Mouse (Mus musculus) cerebellum, postnatal 36 days (tissue): ENCODE measurements at regions not wholly inside any gene's neighbourhood (a gene's known extent, or its start where the extent isn't known, plus 50 kb on each side); places are given as distances from the start of the nearest gene placed in this dataset.

Experiments
- DNase-seq, 2 experiments: peaks; one replicate each; pipeline ENCODE4 v3.0.0; 2021 to 2022; ENCODE audit warnings: mixed read lengths in 2 of 2

DNA sequence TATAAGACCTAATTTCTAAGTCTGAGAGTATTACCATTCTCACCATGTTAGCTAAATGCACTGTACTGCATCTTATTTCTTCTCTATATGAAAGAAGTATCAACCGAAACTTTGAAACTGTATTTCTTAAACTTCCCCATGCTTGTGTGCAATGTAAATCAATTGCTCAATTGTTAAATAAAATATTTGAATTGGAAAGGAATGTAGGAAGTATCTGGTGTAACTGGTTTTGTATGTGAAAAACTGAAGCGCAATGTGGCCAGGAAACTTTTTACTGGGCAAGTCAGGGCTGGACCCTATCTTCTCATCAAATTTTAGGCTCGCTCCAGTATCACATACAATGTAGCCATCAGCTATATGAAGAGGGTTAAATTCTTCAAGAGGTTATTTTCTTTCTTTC is 123.8 kb upstream of the Atp2b1 start:
- DNase-seq, result no peak

DNA sequence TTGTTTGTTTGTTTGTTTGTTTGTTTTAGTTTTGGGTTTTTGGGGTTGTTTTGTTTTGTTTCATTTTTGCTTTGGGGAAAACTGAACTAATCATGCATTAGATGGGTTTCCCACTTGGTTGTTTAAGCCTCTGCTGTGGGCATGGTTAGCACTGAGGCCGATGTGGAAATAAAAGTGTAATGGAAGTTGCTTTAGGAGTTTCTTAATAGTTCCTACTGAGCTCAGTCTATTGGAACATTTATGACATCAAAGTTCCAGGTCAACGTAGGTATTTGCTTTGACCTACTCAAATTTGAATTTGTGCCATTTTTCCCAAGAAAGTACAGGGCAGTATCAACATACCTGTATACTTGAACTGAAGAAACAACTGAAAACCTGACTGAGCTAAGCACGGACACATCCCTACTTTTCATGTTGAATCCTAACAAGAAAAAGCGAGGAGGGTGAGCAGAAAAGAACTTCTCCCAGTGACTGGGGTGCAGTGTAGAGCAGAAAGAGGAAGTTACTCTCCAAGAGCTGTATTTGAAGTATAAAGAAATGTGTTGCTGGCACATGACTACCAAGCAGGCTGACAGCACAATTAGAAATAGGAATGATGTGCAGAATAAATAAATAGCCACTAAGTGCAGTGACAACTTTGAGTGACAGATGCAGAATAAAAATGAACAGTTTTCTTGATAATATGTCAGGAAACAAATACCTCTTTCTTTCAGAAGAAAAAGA is 122.0 kb upstream of the Atp2b1 start:
- no peak for DNase-seq

DNA sequence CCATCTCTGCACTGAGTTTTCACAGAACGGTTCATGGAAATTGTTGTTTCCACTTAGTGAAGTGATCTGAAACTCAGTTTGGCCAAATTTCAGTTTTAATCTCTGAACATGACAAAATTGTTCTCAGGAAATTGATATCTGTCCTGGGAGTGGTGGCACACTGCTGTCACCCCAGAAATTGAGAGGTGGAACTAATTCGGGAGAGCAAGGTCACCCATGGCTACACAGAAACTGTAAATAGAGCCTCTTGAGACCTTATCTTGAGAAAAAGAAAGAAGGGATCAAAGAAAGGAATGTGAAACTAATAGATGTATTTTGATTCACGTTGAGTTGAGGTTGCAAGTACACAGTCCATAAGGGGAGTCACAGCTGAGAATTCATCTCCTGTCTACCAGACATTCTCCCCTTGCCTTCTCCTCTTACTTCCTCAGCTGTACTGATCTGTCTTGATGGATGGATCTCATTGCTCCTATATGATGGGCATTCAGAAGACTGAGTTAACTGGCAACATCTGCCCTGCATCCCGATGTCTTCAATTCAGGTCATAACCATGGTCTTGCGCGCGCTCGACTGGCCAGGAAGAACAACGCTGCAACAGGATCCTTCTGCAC is 120.2 kb upstream of the Atp2b1 start:
- no peak for DNase-seq

DNA sequence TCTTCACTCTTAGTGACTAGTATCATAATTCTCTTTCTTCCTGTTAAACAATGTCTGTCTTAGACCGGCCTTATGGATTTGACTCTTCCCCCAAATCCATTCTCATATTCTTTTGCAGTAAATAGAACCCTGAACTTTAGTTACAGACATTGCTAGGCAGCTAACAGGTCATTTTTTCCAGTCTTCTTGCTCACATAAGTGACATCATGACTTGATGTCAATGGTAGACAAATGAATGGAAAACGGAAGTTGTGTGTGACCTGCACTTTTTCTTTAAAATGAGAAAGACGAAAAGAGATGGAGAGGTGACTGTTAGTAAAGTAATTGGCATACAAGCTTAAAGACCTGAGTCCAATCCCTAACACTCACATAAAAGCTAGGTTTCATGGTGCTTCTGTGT is 118.2 kb upstream of the Atp2b1 start:
- DNase-seq, result no peak

DNA sequence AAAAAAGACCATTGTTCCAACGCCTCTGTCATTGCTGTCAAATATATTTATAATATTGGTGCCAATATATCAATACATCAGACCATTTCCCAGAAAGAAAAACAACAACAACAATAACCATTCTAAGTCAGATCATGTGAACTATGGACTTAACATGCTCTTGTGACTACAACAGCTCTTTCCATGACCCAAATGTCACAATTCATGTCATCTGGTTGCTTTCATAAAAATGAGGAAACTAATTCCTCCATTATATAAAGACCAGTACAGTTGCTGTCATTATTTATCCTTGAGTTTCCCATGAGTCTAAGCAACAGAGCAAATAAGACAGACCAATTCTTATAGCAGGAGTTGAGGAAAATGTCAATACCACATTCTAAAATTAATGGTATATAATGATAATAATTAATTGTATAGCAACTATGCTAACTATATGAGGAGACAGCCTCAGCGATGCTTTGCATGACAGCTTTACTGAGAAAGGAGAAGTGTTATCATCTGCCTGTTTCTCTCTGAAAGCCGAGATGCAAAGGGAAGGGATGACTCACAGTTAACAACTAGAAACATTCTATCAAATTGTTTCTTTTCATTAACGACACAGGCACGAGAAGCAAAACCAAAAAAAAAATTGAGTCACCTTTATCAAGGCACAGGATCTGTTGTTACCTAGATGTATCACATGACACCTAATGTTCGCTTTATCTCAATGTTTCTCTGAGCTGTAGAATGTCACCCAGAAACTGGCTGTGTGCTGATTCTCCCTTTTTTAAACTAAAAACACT is 115.4 kb upstream of the Atp2b1 start:
- DNase-seq, result no peak

DNA sequence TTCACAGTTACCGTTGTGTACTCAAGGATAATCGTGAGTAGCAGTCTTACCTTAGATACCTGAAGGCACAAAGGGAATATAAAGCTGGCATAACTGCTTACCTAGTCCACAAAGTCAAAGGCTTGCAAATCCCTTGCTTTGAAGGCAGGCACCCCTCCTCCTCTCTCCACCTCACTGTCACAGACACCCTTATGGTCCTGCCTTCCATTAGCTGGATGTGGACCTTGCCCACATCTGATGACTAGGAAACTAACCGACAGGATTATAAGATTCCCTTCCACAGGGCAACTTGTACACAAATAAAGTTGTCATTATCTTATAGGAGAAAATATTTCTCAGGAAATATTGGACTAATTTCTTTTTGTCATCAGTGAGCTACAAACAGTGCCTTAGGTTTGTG is 114.4 kb upstream of the Atp2b1 start:
- no peak for DNase-seq

DNA sequence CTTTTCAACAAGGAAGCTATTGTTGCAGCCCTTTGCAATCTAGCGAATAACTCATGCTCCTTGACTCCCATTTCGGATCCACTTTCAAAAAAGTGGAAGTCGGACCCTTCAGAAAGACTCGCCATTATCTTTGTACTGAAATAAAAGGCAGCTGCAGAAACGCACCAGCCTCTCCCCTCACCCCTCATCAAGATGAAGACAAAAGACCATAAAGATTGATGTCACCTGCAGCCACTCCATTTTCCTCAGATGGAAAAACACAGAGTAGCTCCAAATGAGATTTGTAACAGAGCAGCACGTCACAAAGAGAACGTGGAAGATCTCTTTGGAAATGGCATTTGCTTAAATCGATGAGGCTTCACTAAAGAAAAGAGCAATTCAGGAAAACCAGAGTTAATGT is 113.3 kb upstream of the Atp2b1 start:
- DNase-seq, result no peak

DNA sequence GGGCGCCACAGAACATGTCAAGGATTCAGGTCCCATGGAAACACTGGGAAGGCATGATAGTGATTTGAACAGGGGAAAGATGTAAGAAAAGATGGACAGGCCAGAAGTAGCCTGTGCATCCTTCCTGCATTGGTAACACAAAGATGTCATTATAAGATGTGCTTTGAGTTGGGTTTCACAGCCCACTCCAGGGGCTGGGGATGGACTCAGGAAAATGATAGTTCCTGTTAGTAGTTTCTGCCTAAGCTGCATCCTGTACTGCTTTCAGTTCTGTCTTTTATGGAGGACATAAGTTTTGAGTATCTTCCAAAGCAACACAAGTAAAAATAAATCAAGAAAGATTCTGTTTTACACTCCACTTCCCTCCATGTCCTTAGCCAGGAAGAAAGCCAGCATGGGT is 109.2 kb upstream of the Atp2b1 start:
- DNase-seq, result no peak

DNA sequence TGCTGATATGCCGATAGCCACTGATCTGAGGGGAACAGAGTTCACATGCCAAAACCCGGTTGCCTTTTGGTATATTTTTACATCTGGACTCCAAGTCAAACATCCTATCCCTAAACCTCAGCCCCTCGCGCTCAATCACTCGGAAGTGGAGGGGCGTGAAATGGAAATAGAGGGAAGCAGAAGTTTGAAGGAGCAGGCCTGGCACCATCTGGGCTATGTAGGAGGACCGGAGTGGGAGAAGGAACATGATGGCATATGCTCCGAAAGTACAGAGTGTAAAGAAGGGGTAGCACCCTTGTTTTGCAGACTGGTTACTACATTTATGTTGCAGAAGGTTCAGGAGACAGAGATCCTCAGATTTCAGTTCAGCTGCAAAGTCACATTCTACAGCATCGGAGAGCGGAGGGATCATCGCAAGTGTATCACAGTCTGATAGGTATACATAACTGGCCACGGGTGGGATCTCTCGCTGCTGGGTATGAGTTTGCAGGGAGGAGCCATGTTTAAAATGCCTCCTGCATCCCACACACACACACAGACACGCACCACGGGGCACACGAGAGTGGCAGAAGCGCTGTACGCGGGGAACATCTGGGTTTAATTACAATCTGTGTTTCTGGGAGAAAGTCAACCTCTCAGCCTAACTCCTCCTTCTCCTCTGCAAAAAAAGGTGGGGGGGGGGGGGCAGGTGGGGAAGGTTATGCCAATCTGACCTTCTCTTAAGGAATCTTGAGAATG is 107.2 kb upstream of the Atp2b1 start:
- no peak for DNase-seq

DNA sequence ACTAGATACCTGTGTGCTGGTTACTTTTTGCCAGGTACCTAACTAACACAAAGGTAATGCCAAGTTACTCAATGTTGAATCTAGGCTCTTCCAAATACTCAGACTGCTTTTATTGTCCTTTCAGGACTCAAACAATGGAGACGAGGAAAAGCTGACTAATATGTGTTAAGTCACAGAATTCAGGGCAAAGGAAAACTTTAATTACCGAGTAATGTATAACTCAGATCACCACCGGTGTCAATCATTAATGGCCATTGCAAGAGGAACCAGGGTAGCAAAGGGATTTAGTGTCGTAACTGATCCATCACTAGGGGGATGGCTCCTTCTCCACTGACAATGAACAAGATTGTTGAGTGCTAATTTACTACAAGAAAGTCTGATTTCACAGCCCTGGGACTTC is 105.6 kb upstream of the Atp2b1 start:
- no peak for DNase-seq

DNA sequence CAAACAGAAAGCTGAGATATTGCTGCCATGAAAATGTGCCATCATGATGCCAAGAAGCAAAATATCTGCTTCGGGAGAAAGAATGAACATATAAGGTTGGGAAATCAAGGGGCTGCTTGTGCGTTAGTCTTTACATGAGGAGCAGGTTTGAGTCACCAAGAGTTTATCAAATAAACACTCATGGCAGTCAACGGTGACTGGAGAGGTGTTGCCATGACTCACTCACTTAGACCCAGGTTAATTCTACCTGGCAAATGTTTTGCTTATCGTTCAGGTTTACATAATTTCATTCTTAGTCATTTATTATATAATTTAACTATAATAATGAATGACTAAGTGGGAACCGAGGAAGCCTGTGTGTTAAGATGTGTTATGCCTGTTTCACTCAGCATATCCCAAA is 85.2 kb upstream of the Atp2b1 start:
- no peak for DNase-seq

DNA sequence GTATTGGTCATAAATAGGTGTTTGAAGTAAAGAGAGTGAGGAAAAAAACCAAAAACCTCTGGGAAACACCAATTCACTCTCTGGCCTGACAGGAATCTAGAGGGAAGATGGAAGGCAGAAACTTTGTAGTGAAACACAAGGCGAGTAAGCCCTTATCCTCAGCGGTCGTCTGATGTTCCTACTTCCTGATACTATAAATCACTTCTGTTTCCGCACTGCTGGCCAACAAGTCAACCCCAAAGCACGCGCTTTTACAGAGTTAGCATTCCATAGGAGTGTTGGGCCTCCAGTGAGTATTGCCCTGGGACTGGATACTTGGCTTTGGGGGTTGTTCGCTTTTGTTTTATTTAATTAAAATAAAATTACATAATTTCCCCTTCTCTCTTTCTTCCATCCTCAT is 82.7 kb upstream of the Atp2b1 start:
- no peak for DNase-seq

DNA sequence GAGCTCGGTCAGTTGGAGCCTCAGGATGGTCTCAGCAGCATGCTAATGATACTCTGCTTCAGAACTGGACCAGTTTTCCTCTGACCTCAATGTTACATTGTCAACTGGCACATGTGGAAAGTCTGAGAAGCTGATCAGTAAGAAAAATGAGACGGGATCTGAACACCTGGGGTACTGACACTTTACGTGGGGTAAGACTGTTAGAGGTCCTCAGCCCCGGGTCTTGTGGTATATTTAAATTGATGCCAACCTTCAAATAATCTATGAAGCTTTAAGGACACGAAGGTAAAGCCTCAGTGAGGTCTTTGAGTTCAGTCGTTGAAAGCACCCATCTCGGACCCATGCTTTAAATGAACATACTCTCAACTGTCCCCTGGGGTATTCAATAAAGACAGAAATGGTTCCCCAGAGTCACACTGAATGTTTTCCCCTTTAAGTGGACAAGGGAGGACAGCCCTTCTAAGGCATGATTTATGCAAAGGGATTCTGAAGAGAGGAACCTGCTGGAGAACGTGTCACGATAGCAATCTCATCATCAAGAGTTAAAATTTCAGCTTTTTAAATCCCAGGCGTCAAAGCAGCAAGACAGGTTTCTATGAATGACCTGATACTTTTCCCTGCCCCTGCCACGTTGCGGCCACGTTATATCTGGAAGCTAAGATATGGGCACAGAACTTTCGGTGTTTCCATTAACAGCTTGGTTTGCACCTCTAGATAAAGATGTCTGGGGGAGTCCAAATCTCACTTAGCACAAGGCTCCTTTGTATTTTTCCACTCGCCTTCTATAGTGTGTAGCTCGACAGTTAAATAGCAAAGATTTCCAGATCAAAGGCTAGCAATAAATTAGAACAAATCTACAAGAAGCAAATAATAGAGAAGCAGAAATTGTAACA is 76.7 kb upstream of the Atp2b1 start:
- DNase-seq, result no peak

DNA sequence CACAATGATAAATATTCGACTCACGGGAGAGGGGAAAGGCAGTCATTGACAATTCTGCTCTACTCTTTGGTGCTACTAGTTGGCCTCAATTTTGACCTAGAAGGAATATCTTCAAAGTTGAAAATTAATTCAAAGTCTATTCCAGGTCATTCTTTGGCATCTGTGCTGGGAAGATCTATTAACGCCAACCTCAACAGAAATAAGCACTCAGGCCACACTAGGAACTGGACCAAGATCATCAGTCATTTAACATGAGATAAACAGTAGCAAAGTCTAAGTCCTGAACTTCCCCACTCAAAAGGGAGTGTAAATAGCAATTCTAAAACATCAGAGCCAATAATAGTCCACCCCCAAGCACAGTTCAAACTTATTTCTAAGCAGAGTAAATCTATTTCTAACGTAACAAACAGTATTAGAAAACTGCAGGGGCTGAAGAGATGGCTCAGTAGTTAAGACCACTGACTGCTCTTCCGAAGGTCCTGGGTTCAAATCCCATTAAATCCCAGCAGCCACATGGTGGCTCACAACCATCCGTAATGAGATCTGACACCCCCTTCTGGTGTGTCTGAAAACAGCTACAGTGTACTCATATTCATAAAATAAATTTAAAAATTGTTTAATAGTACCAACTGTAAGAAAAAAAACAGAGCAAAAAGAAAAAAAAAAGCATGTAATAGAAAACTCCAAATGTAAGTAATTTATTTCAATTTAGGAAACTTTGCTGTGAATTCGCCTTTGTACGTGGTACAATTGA is 75.1 kb upstream of the Atp2b1 start:
- no peak for DNase-seq

DNA sequence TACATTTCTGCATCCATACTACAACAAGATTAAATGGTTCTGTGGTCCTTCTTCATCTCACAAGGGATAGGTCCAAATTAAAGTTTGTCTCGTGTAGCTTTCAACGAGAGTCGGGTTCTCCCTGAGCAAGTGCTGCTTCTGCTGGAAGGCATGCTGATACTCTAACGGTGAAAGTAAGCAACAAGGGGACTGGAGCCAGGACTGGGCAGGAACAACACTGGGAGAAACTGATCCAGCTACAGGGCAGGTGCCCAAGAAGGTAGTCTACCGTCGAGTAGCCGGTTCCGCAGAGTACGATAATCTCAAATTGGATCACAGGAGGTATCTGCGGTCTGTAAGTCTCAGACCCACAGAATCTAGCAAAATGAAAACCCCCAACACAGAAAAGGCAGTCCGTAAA is 74.2 kb upstream of the Atp2b1 start:
- DNase-seq, result no peak

DNA sequence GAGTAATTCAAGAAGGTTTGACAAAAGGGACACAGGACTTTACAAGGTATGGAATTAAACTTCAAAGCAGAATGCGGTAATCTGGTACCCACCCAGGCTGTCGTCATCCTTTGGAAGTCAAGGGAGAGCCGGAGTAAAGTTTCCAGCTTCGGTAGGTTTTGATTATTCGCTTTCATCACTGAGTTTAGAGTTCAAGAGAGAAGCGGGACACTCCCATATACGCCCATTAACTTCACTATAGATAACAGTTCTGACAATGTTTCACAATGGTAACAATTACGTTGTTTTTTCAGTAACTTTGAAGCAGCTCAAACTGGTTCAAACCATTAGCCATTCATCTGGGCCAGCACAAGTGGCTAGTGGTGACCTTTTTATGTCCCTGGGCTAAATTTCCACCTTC is 73.8 kb upstream of the Atp2b1 start:
- DNase-seq, result no peak

DNA sequence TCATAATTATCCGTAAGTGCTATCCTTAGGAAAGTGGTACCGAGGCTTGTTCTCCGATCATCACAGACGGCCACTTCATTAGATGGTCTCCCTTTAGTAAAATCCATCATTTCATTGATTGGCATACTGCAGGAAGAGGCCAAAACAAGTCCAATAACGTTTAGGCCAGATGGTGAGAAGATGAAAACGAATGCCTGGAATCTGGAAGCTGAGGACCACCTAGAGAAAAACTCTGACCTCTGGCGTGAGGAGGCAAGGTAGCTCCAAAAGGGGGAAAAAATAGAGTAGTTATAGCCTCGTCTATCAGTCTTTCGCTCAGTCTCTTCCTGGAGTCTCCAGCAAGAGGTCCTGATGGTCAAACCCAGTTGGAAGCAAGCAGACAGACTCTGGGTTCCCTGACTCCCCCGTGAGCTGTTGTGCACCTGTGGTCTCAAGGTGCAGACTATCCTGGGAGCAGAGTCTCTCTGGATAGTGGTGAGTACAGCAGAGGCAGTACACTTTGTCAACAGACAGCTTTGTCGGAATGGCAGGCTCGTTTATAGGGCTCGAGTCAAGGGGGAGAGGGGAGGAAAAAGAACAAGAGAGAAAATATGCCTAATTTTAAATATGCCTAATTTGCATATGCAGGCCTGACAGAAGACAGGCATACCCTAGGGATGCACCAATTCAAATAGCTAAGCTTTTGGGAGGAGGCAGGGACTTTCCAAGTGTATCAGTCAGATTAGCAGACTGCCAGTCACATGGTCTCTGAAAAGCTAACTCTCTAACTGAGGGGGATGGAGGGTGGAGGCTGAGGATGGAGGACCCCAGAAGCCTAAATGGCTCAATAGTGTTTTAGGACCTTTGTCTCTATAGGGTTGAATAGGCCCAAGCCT is 73.0 kb upstream of the Atp2b1 start:
- DNase-seq, result no peak

DNA sequence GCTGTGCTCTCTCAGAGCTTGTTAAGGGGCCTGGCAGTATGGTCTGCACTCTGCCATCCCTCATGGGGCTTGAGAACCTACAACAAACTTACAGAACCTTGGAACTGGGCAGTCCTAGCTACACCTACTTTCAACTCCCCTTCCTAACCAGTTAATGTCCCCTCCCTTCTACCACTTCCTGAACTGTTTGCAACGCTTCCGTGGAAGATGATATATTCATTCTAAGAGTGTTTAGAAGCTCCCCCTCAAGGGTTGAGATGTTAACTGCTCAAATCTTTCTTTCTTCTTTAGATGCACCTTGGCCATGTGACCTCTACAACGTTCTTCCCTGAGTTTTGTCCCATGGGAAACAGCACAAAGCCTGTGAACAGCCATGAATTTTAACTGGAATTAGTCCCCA is 72.3 kb upstream of the Atp2b1 start:
- no peak for DNase-seq

DNA sequence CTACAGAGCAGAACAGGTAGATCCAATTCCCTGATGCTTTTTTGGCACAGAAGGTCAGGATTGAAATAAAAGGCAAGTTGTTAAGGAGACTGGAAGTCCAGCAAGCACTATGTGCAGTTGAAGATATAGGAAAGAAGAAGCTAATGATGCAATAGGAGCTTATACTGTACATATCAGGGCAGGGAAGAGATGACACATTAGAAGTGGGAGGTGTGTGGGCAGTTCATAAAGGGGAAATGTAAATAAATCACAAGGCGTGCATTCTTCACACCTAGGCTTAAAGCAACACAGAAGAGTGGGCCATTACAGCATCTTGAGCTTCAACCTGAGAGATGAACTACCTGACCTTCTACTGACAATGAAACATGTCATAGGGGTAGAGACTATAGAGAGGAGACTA is 71.5 kb upstream of the Atp2b1 start:
- no peak for DNase-seq

DNA sequence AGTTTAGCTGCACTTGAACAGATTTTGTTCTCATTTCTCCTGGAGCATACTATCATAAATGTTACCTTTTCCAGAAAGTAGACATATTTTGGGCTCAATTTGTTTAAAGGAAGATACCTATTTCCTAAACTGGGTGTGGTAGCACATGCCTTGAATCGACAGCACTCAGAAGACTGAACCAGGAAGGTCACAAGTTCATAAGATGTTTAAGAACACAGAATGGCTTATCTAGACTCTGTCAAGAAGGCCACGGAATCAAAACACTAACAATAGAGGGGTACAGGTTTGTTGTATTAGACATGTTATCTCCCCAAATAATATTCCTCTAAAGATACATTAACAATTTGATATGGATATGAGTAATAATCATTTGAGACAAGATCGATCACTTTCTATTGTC is 64.4 kb upstream of the Atp2b1 start:
- DNase-seq, result no peak

DNA sequence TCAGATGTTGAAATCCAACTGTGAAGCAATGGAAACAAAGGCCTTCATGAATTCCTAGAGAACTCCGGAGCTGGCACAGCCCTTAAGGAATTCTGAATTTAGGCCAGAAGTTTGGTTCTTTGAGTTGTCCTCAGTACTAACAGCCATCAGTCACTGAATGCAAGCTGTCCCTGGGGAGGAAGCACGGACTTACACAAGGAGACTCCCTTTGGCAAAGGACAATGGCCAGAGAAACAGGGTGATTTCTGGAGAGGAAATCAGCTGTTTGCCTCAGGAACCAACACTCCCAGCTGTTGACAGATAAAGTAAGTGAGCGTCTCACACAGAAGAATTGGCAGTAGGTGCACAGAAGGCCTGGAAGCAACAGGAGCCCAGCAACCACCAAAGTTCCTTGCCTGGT is 56.8 kb upstream of the Atp2b1 start:
- DNase-seq, result no peak
